Mouse (Mus musculus) layer of hippocampus, postnatal 36 days (tissue): ENCODE measurements around the gene Fpr2. TPM values are rescaled to one million over a fixed set of nuclear protein-coding genes. Genes with fewer than 3 reads are reported as not detected.
"Not testable (repeated sequence)": the region's sequence is repeated elsewhere in the genome, so short reads cannot be mapped to it uniquely, and the experiment has no call there.

Source experiments
- DNase-seq, 2 experiments: peaks; one replicate each; pipeline ENCODE4 v3.0.0; 2022
- total RNA-seq, 2 experiments: library from RNA; stranded (reverse); gene quantifications; 2 replicates each; pipeline ENCODE4 v1.2.3; 2021

Gene Fpr2
- total RNA-seq, 2 experiments from 2014 or later = not detected

DNA sequence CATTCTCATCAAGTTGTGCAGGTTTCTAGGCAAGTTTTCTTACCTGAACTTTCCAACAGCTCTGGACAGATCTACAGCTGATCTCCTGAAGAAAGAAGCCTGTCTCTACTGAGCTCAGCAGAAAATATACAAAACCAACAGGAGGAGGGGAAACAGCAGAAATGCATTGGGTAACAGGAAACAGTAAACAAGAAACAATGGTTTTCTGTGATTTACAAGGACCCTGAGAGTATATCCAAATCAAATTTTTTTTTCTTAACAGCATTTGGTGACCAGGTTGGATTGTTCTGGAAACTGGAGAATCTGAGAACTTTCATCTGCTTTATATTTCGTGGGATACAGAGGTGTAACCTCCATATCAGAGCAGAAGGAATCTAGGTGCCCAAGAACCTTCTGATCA lies 3.8 kb upstream of the Fpr2 start, which contains the start of gene Fpr1:
Gene Fpr1, minus strand, starts transcription at position 101 of the 400 bp plus-strand sequence.
- no peak for DNase-seq

DNA sequence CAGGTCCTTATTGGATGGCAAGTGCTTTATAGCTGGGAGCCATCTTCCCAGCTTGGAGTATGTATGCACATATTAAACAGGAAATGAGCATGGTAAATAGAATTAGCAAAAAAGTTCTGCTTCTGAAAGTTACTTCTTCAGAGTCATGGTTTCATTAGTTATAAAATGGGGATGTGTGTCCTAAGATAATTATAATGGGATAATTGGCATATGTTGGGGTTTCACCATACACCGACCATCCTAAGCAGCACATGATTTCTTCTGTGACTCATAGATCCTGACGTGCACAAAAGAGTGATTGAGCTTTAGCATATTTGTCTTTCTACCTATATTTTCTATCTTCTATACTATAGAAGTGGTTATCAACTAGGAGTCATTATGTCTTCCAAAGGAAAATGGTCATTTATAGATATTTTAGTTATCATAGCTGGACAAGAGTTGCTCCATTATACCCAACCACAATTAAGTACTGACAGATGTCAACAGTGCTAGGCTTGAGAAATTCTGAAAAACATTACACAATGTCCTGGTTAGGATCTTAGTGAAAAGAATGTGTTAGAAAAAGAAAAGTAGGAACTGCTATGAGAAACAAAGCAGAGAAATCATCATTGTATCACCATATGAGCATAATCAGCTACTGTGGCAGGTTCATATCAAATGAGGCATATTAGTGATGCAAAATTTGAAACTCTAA lies 2.3 kb downstream of the Fpr2 start:
- DNase-seq = no peak

DNA sequence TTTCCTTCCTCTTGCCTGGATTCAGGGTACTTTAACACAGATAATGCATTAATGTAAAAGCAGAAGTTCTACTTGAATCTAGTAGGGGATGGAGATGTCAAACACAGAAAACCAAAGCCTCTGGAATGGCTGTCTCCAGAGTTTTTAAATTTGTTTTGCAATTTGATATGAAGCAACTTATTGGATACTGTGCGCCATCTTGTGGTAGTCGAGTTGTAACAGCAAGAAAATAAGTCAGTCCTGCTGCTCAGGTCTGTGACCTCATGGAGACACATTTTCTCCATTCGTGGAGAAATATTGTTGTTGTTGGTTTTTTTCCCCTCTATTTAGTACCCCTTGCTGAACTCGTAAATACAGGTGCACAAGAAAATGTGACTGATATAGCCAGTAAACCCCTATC lies 8.4 kb downstream of the Fpr2 start:
- DNase-seq = peak in 1 of 2 experiments; percentile 33

DNA sequence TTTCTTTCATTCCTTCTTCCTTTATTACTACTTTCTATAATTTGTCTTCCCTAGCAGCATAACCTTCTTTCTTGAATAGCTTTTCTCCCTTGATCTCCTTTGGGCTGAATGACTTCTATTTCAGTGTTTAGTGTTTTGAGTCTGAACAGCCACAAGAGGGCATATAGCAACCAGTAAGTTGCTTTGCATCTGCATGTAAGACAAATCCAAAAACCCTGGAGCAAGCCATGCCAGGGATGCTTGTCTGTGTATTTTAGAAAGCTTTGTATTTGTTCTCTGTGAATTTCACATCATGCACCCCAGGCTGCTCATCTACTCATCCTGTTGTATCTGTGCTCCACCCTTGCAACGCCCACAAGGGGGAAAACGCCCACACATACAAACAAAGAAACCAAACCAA lies 11.6 kb downstream of the Fpr2 start:
- DNase-seq = no peak

DNA sequence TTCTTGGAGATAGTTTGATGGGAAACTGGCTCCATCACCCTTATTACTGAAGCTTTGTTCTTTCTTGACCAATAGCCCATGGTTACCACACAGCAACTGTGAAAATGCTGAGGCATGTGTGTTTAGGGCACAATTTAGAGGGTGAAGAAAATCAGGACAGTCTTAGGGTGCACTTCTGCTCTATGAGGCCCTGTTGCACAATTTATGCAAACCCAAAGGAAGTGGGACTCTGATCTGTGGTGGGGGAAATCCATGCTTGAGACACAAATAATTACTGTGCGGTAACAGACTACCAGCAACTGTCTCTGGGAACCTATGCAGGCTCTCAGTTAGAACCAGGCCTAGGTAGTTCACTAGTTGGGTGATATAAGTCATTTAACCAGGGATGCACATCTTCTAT lies 13.1 kb downstream of the Fpr2 start:
- no peak for DNase-seq

DNA sequence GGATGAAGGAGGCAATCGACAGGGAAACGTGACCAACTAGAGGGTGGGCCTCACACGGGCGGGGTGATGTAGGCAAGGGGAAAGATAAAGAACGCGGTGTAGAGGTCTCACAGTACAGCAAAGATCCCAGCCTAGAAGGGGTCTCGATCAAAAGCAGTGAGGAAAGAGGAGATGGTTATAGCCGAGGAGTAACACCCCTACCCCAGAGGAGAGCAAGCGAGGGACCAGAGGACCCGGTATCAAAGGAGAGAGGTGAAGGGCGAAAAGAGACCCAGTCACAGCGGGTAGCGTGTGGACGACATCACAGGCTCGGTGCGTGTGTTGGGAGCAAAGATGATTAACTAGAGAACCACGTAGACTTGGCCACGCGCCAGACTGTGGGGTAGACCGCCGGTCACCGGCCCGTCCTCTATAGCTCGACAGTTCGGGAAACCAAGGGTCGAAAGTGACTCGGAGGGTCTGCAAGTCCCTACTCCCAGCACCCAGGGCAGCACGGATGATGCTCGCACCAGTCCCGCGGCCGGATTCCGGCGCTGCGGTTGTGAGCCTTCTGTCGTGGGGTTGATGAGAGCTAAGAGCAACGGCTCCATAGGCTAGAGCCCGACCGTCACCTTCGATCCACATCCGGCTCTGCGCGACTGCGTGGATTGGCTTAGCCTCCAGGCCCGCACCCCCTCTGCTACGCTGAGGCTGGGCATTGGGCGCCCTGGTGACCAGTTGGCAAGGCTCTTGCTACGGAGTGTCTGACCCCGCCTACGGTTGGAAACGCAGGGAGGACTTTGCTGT lies 22.2 kb downstream of the Fpr2 start:
- peak; percentile 73 to 75 for DNase-seq

DNA sequence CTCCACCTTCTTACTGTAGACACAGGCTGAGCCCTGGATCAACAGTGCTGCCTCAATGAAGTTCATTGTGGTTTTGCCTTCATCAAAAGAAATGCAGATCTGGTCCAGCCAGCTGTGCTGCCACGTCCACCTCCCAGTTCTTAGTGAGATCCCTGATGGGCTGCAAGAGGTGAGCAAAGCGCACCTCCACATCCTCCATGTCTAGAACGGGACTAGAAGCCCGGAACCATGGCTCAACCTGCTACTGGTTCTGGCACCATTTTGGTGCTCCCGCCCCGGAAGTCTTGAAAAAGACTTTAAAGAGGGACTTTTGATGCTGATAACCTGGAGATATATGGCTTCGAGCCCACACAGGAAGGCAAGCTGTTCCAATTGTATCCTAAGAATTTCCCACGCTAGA lies 25.0 kb downstream of the Fpr2 start:
- not testable (repeated sequence) for DNase-seq

DNA sequence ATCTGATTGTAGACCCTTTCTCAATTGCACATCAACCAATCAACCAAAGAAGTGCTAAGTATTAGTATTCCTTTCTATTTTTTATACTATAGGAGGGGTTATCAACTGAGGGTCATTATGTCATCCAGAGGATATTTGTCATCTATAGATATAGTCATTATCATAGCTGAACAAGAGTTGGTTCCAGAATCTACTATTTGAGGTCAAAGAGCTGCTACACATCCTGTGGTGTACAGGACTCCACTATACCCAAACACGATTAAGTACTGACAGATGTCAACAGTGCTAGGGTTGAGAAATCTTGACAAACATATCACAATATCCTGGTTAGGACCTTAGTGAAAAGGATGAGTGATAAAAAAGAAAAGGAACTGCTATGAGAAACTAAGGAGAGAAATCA lies 29.8 kb downstream of the Fpr2 start:
- DNase-seq = no peak

DNA sequence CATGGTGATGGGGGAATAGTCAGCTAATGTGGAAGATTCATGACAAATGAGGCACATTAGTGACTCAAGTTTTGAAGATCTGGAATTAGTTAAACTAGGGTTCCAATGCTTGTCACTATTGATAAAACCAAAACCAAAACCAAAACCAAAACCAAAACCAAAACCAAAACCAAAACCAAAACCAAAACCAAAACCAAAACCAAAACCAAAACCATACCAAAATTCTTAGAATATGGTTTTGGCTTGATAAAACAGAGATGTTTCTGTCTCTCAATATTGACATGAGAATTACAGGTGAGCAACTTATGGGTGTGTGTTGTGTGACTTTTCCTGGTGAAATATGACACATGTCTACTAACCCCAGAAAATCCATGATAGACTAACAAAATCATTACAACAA lies 30.2 kb downstream of the Fpr2 start:
- no peak for DNase-seq

Other genes starting within 250 kb of the Fpr2 start
- gene Vmn2r90, start 184.1 kb upstream of the Fpr2 start, total RNA-seq = not detected
- gene Spaca6, start 60.7 kb upstream of the Fpr2 start, total RNA-seq = 10 to 100 TPM; 89.5 to 99.7 TPM
- under 1 TPM; 0.32 to 0.61 TPM for gene Has1, start 32.6 kb upstream of the Fpr2 start, total RNA-seq
- gene Fpr1, start 3.9 kb upstream of the Fpr2 start, total RNA-seq = not detected
- not detected for gene Fpr3, start within 50 bp of the Fpr2 start, total RNA-seq
- not detected for gene Fpr-rs4, start 133.9 kb downstream of the Fpr2 start, total RNA-seq
- gene Vmn2r124, start 161.6 kb downstream of the Fpr2 start, total RNA-seq = under 1 TPM in 1 of 2 experiments, not detected in 1; 0.08 TPM
- gene Vmn2r91, start 197.2 kb downstream of the Fpr2 start, total RNA-seq = not detected